Mouse (Mus musculus) cortical plate, adult 2 months (tissue): ENCODE measurements around the gene Ogfod2.

ENCODE experiments used
- CTCF ChIP-seq: fragments of 200-500 bp; IDR thresholded peaks from 2 replicates; pipeline ENCODE4 v1.5.1; 2011; ENCODE audit warnings: mild to moderate bottlenecking, control low read depth, low read length; ENCODE audit not compliant: insufficient read depth; ENCODE audit errors: extremely low read depth
- POLR2A ChIP-seq: fragments of 200-500 bp; IDR thresholded peaks from 2 replicates; pipeline ENCODE4 v1.6.1; 2011; ENCODE audit warnings: mild to moderate bottlenecking, low read length, control low read depth; ENCODE audit not compliant: insufficient read depth; ENCODE audit errors: extremely low read depth

DNA sequence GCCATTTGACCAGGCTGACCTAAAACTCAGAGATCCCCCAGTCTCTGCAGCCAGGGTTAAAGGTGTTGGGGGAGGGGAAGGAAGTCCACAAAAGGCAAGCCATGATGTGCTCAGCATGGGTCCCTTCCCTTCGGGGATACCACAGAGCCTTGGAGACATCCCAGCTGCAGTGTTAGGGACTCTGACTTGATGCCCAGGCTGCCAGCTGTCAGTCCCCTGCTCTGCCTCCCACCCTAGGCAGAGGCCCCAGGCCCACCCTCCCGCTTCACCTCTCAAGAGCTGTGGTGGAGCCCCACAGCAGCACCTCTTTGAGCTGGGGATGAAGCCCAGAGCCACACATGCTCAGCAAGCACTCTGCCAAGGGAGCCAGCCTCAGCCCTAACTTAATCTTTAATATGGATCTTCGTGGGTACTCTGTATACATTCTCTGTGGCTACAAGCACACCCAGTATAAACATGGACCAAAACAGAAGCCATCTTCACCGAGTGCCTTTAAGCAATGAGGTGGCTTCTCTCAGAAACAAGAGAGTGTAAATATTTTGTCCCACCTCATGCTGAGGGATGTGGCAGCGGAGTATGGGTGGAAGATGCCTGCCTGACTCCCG is 34.1 kb upstream of the Ogfod2 start:
- TF ChIP-seq CTCF (no peak), POLR2A (no peak)
